Mouse (Mus musculus) lung, postnatal 0 days (tissue): ENCODE data around the gene Cul5.

Experiments used
- CTCF ChIP-seq: IDR thresholded peaks from 2 replicates; pipeline ENCODE4 v1.5.1; 2016; ENCODE audit warnings: antibody characterized with exemption, mild to moderate bottlenecking
- EP300 ChIP-seq: IDR thresholded peaks from 2 replicates; pipeline ENCODE4 v1.6.1; 2016; ENCODE audit warnings: antibody characterized with exemption, mild to moderate bottlenecking, control low read depth

DNA sequence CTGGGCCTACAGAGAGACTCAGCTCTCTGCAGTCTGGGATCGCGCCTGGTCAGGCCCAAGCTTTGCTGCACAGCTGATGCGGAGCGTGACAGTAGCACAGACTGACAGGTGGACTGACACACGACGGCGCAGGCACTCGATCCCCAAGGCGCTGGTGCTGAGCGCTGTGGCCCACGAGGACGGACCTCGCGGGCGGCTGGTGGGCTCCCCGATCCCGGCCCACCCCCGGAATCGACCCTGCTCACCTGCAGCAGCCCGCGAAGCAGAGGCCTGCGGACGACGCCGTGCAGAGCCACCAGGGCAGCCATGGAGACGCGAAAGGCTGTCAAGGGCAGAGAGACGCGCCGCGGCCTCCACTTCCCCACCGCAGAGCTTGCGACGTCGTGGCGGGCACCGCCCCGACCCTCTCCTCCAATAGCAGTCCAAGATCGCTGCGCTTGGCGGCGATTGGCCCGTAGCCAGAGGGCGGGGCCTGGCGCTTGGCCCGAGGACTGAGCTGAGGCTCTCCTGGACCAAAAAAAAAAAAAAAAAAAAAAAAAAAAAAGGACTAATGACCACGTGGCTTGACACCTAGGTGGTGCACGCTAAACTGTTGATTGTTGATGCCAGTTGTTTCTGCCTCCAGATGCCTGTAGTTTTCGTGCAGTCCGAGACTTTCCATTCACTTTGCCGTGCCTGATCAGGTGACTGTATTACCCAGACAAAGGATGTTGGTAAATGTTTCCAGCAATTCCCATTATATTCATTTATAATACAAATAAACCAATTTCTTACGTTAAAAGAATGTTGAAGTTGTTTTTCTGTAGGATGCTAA lies 59.6 kb downstream of the Cul5 start, which contains the start of gene Acat1:
- TF ChIP-seq CTCF: no peak
- TF ChIP-seq EP300: no peak
